Mouse (Mus musculus) liver (tissue): ENCODE results near the gene Pabpc6.

Experiments
- DNase-seq: peaks from one replicate; pipeline ENCODE4 v3.0.0-alpha.2; 2020; ENCODE audit warnings: mixed read lengths

The Pabpc6 gene

DNA sequence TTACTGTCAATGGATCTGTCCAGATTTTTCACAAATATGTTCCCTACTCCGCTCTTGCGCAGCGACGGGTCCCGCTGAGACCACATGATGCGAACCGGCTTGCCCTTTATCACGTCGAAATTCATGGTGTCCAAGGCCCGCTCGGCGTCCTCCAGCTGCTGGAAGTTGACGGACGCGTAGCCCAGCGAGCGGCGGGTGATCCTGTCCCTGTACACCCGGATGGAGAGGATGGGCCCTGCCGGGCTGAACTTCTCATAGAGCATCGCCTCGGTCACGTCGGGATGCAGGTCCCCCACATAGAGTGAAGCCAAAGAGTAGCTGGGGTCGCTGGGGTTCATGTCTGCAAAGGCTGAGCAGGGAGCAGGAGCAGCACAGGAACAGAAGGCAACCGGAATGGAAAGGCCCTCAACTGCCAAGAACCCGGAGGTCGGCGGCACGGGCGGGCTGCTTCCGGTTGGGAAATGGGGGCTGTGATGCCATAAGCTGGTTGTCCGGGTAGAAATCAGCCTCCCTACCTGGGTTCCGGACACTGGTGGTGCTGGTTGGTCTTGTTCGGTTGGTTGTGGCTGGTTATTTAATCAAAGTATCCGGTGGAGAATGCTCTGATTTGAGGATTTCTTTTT is at the start of gene Pabpc6:
Gene Pabpc6, minus strand, starts transcription at position 435 of the 623 bp plus-strand sequence.
- no peak for DNase-seq

DNA sequence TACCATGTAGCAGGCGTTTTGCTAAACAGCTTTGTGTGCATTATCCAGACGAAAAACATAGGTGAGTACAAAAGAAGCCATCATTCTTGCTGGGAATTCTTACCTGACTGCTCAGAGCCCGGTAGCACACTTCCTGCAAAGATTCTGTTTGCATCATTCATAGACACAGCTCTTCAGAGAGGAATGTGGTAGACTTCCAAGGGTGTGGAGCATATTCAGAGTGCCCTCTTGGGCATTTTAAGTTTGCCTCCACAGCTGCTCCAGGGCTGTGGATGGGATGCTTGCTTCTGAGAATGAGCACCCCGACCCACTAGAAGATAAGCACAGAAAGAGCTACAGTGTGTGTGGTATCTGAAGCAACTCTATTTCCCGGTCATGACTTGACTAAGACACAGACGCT is 41.4 kb upstream of the Pabpc6 start:
- no peak for DNase-seq

GRCm38 (mm10) chr17:9708888-9709287 is 39.4 kb upstream of the Pabpc6 start:
- DNase-seq = no peak

DNA sequence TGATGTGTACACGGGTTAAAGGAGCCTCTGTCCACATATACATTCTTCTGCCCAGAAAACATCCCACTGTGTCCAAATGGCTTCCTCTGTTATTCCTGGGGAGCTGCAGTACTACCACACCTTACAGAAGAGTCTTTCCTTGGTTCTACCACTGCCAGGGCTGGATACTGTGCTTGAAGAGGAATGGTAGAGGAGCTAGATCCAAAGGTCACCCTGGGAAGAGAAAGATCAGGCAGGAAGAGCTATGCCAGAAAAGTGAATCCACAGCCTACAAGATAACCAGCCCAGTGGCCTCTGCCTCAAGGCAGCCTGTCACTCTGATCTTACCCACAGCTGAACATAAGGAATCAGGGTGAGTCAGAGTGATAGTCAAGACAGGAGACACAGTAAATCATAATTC is 37.8 kb upstream of the Pabpc6 start:
- DNase-seq = no peak

- no peak for DNase-seq
These were observed 28.2 kb upstream of the Pabpc6 start for GRCm38 (mm10) chr17:9697763-9698162.

GRCm38 (mm10) chr17:9691251-9691650 is 21.7 kb upstream of the Pabpc6 start:
- no peak for DNase-seq

DNA sequence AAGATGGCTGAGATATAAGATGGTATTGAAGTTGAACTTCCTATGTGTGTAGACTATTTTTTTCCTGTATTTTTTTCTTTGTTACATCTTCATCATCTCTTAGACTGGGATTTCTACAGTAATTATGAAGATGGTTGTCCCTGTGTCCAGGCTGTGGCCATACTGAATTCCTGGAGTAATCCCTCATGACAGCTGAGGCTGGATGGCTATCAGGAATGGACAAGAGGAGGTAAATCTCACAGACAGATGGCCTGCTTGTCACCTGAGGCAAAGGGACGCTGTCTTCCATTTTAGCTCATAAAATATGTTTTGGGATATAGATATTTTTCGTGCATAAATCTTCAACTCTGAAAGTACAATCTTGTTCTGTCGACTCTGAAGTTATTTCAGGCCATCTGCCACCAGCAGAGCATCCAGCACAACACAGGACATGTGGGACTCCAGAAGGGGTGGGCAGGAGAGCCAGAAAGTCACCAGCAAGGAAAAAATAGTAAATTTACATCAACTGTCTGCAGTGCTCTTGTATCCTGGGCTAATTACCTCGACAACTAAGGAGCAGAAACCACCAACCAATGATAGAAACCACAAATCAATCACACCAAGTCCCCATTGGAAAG is 14.1 kb upstream of the Pabpc6 start:
- no peak for DNase-seq

- no peak for DNase-seq
These were observed 11.2 kb upstream of the Pabpc6 start for GRCm38 (mm10) chr17:9680741-9681140.

- DNase-seq = no peak
These were observed 5.8 kb upstream of the Pabpc6 start for GRCm38 (mm10) chr17:9675175-9675789.

DNA sequence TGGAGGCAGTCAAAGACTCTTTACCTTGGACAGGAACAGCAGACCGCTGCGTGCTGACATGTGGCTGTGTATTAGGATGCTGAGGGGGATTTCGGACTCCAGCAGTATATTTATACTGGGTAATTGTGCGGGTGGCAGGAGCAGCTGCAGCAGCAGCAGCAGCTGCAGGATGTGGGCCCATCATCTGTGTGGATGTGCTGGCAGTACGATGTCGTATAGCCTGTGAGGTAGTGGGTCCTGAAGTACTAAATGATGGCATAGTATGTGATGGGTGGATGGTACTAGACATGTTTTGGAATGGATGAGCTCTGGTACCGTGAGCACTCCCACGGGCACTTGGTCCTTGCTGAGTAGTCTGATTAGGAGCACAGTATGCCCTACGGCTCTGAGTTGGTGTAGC is 1.6 kb downstream of the Pabpc6 start:
- DNase-seq = no peak

- no peak for DNase-seq
These were observed 10.9 kb downstream of the Pabpc6 start for GRCm38 (mm10) chr17:9658651-9659050.

- no peak for DNase-seq
These were observed 15.4 kb downstream of the Pabpc6 start for GRCm38 (mm10) chr17:9654155-9654554.

GRCm38 (mm10) chr17:9647644-9648043 is 21.9 kb downstream of the Pabpc6 start:
- no peak for DNase-seq

GRCm38 (mm10) chr17:9643657-9644180 is 25.8 kb downstream of the Pabpc6 start:
- DNase-seq = no peak

DNA sequence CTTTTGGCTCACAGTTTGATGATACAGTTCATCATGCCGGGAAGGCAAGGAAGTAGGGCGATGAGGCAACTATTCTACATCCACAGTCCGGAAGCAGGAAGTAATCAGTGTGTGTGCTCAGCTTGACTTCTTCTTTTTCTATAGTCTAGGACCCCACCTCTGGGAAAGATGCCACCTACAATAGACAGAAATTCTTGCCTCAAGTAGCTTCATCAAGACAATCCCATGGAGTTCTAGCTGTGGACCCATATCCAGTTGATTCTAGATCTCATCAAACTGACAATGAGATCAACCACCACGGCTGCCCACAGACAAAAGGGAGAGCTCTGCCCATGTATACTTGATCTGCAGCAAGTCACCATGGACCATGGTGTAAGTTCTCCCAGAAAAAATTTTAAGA is 32.5 kb downstream of the Pabpc6 start:
- DNase-seq = no peak

DNA sequence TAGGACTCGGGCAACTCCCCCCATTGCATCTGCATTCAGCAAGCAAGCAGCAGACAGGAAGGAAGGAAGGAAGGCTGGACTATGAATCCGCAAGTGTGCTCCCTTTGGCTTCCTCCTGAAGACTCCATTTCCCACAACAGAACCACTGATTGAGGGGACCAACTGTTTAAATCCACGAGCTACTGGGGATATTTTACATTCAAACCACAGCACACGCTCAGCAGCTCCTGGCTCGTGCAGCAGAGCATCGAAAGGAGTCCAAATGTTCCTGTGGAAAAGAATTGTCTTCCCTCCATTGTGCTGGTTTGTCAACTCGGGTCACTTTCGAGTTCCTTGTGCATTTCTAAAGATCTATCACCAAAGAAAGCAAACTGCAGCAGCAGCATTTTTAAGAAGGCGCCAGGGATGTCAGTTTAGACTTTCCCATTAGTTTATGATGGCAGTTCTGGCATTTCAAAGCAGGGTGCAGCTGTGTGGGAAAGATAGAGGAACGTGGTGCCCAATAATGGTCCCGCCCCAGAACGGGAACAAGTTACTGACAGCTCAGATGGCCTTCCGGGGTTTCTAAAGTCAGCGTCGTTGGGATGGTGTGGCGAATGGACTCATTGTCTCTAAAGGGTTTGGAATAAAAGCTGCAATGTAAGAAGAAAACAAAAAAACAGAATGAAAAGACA is 36.8 kb downstream of the Pabpc6 start:
- DNase-seq = no peak

- DNase-seq = no peak
These were observed 37.4 kb downstream of the Pabpc6 start for GRCm38 (mm10) chr17:9632140-9632539.

DNA sequence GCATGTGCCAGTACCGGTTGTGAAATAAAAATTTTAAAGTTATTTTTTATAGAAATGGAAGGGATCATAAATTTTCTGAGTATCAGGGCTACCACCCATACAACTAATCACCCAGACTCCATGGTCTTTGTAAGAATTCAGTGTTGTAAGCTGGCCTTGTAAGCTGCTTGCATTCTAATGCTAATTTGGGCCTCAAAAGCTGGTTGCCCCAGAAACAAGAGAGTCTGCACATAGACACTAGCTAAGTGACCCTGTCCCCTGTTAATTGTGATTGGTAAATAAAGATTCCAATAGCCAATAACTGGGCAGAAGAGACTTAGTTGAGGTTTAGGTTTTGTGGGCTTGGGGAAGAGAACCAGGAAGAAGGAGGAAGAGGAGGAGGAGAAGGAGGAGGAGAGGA is 38.4 kb downstream of the Pabpc6 start:
- DNase-seq = no peak

GRCm38 (mm10) chr17:9627011-9627410 is 42.5 kb downstream of the Pabpc6 start:
- no peak for DNase-seq
